Mouse (Mus musculus) liver, postnatal 0 days (tissue): ENCODE results near the gene Pycard.

Experiments used
- CTCF ChIP-seq: sonication (generic); IDR thresholded peaks from 2 replicates; pipeline ENCODE4 v1.5.1; 2016; ENCODE audit warnings: antibody characterized with exemption, low read depth
- EP300 ChIP-seq: IDR thresholded peaks from 2 replicates; pipeline ENCODE4 v1.6.1; 2016; ENCODE audit warnings: antibody characterized with exemption, low read depth, mild to moderate bottlenecking

GRCm38 (mm10) chr7:128018275-128018674, 24.6 kb upstream of the Pycard start:
- no peak for TF ChIP-seq CTCF
- no peak for TF ChIP-seq EP300
